Mouse (Mus musculus) layer of hippocampus, adult 2 months (tissue): ENCODE data around the gene Tprg. TPM values are rescaled to one million over a fixed set of nuclear protein-coding genes. Genes with fewer than 3 reads are reported as not detected.

Experiments
- DNase-seq, 2 experiments: peaks; one replicate each; pipeline ENCODE4 v3.0.0; 2022; ENCODE audit warnings: low spot score in 2 of 2
- H3K27ac ChIP-seq: fragments of 200-600 bp; 2 replicates; pipeline ENCODE4 v1.8.1; 2022
- H3K4me3 ChIP-seq: fragments of 200-600 bp; 2 replicates; pipeline ENCODE4 v1.8.1; 2022; ENCODE audit warnings: mild to moderate bottlenecking
- CTCF ChIP-seq: fragments of 200-600 bp; conservative IDR thresholded peaks from 2 replicates; pipeline ENCODE4 v1.8.1; 2022; ENCODE audit warnings: antibody characterized with exemption, mild to moderate bottlenecking, moderate library complexity
- total RNA-seq, 2 experiments: library from RNA; stranded (reverse); gene quantifications; 2 replicates each; pipeline ENCODE4 v1.2.3; 2021

The Tprg gene
- total RNA-seq, 2 experiments from 2014 or later: not detected

DNA sequence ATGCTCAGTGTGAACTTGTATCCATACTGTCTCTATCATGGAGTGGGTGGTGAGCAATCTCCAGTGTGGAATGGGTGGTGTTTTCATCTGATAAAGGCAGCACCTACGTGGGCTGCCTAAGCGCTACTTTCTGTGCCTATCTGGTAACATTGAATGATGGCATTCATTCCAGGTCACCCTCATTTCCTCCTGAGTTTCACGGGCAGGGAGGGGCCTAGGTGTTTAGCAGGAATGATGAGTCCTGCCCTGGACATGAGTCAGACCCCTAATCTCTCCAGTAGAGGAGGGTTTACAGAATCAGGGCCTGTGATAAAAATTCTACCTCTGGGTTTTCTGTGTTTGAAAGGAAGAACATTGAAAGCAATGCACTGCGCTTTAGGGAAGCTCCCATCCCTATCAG, 4.1 kb upstream of the Tprg start:
- no peak overlapping the region for H3K4me3 ChIP-seq
- no peak for DNase-seq
- no peak for TF ChIP-seq CTCF
- H3K27ac ChIP-seq: no peak overlapping the region

DNA sequence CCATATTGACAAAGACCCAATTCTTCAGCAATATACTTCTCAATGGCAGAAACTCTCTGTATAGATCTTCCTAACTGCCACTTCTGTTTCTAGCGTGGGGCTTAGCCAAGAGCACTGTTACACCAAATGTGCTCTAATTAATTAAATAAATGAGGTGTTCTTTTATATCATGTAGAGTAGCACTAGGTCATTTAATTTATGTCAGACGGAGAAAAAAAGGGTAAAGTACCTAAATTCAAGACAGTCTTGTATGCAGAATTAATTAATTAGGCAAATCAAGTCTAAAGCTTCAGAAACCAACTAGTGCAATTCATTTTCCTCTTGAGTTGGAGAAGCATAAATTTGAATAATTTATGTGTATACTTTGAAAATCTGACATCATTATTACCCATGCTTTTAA, 7.1 kb downstream of the Tprg start:
- no peak for DNase-seq
- no peak overlapping the region for H3K4me3 ChIP-seq
- H3K27ac ChIP-seq: no peak overlapping the region
- no peak for TF ChIP-seq CTCF

DNA sequence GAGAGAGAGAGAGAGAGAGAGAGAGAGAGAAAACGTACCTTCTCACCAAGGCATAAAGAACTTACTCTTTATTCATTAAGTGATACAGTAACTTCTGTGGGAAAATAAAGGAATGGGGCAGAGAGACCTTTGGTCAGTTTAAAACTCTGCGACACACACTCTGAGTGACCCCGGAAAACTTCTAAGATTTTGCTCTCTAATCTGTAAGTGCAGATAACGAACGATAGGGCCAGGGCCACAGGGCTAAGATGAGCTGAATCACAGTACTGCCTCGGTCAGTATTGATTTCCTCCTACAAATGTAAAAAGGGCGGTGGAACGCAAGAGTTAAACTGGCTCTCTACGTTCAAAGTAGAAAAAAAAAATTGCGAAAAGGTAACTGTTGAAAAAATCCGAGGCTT, 8.9 kb downstream of the Tprg start:
- TF ChIP-seq CTCF: no peak
- DNase-seq: no peak
- Histone ChIP-seq H3K27ac (no peak overlapping the region), H3K4me3 (no peak overlapping the region)

DNA sequence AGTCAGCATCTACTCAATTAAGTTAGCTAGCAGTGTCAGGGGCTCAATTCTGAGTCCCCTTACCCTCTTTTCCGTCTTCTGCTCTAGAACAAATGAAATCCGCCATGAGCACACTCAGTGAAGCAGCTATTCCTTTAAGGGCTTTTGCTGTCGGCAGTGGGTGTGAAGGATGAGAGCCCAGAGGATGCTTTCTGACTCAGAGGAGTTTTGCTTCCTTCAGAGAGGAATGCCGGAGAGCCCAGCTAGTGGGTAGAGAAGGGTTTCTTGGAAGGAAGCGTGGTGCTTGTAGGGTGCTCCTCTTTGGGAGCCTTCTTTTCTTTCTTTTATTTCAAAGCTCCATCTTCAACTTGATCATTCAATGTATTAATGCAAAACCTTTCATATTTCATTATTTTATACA, 10.1 kb downstream of the Tprg start:
- TF ChIP-seq CTCF: no peak
- Histone ChIP-seq H3K27ac (no peak overlapping the region), H3K4me3 (no peak overlapping the region)
- DNase-seq: no peak

GRCm38 (mm10) chr16:25298204-25298603, 11.6 kb downstream of the Tprg start:
- DNase-seq: no peak
- TF ChIP-seq CTCF: no peak

GRCm38 (mm10) chr16:25302616-25303015, 16.0 kb downstream of the Tprg start:
- TF ChIP-seq CTCF: no peak
- no peak for DNase-seq
- Histone ChIP-seq H3K4me3 (no peak overlapping the region), H3K27ac (no peak overlapping the region)

More at GRCm38 (mm10) chr16:25298204-25298603, 11.6 kb downstream of the Tprg start:
- Histone ChIP-seq H3K27ac (no peak overlapping the region), H3K4me3 (no peak overlapping the region)

DNA sequence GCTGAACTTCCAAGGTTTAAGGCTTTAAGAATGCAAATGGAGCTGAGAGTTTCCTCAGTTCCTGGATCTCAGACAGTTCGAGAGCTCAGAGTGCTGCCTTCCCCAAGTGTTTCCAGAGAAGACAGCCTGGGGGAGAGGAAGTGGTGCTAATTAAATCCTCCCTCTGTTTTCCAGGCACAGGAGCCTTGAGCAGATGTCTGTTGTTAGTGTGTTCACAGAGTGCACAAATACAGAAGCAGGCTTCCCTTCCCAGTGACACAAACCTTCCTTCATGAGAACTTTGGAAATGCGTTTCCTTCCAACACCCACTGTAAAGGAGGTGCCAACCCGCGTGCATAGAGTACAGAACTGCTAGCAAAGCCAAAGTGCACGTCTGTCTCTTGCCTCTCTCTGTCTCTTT, 27.4 kb downstream of the Tprg start:
- H3K27ac ChIP-seq: peak overlapping the region; percentile 71
- DNase-seq: peak; percentile 55 to 86
- H3K4me3 ChIP-seq: no peak overlapping the region
- no peak for TF ChIP-seq CTCF

- no peak for TF ChIP-seq CTCF
- no peak overlapping the region for H3K4me3 ChIP-seq
- peak in 1 of 2 experiments; percentile 16 for DNase-seq
- peak overlapping the region; percentile 71; the same call in 1 of the 2 replicates for H3K27ac ChIP-seq
These were observed 28.5 kb downstream of the Tprg start for GRCm38 (mm10) chr16:25315090-25315489.

- no peak for TF ChIP-seq CTCF
- no peak for DNase-seq
- Histone ChIP-seq H3K27ac (no peak overlapping the region), H3K4me3 (no peak overlapping the region)
These were observed 39.1 kb downstream of the Tprg start for GRCm38 (mm10) chr16:25325631-25326238.

- Histone ChIP-seq H3K27ac (no peak overlapping the region), H3K4me3 (no peak overlapping the region)
- no peak for TF ChIP-seq CTCF
- no peak for DNase-seq
These were observed 46.9 kb downstream of the Tprg start for GRCm38 (mm10) chr16:25333279-25334219.

DNA sequence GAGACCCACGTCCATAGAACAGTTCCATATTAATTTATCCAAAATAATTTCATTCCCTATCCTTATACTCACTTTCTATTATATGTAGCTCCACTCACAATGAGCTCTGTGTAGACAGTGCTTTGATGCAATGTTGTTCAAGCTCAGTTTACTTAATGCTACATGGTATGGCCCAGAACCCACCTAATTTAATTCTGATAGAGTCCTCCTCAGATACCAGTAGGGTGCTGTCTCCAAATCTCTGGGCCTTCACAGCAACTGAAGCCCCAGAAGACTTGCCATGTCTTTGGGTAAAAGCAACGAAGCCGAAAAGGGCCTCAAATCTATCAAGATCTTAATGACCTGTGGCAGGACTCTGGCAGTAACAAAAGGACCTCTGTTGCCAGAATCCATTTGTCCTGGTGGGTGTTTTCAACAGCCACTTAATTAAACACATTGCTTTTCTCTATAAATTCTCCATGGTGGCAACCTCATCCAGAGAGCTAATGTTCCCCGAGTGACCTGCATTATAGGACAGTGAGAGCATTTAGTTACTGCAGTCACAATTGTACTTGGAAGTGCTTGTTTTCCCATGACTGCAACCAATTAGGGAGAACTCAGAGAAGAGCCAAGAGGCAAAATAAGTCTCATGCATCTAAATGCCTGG, 48.6 kb downstream of the Tprg start:
- no peak for DNase-seq
- Histone ChIP-seq H3K27ac (no peak overlapping the region), H3K4me3 (no peak overlapping the region)
- no peak for TF ChIP-seq CTCF

- no peak overlapping the region for H3K27ac ChIP-seq
- no peak overlapping the region for H3K4me3 ChIP-seq
- DNase-seq: peak; percentile 66 to 81
- TF ChIP-seq CTCF: peak; percentile 91
These were observed 63.0 kb downstream of the Tprg start for GRCm38 (mm10) chr16:25349626-25350025.

- DNase-seq: no peak
- TF ChIP-seq CTCF: no peak
- no peak overlapping the region for H3K4me3 ChIP-seq
- H3K27ac ChIP-seq: no peak overlapping the region
These were observed 81.2 kb downstream of the Tprg start for GRCm38 (mm10) chr16:25367834-25368233.
